Mouse (Mus musculus): ENCODE measurements around the gene Rabgap1l.

- TF ChIP-seq CTCF (IDR thresholded peaks at IDR 0.05; ENCODE audit: borderline replicate concordance, extremely low read depth, insufficient read depth, insufficient read length) (peak; percentile 8; the same call in 1 of the 2 replicates), POLR2A (IDR thresholded peaks at IDR 0.05; ENCODE audit: borderline replicate concordance, extremely low read depth, insufficient read depth, insufficient read length, poor library complexity, severe bottlenecking) (no peak)
These were observed 414.6 kb downstream of the Rabgap1l start for GRCm38 (mm10) chr1:160378367-160378766.

Data from brain, embryonic 14.5 days (tissue).